Mouse (Mus musculus) thymus, adult 2 months (tissue): ENCODE measurements around the gene Fbn1.

Experiments used
- CTCF ChIP-seq: fragments of 200-500 bp; IDR thresholded peaks from 2 replicates; pipeline ENCODE4 v1.5.1; 2012; ENCODE audit warnings: mild to moderate bottlenecking, control low read depth, low read length, moderate library complexity, borderline replicate concordance; ENCODE audit not compliant: control insufficient read depth, poor library complexity, insufficient read depth; ENCODE audit errors: extremely low read depth
- POLR2A ChIP-seq: fragments of 200-500 bp; IDR thresholded peaks from 2 replicates; pipeline ENCODE4 v1.6.1; 2012; ENCODE audit warnings: mild to moderate bottlenecking, low read length, control low read depth, moderate library complexity; ENCODE audit not compliant: control insufficient read depth, poor library complexity, insufficient read depth; ENCODE audit errors: extremely low read depth

- TF ChIP-seq CTCF: no peak
- no peak for TF ChIP-seq POLR2A
These were observed 248.3 kb downstream of the Fbn1 start for GRCm38 (mm10) chr2:125259230-125260120.
